Mouse (Mus musculus) G1E-ER4 (cell line): Measurements from ENCODE around the gene Prkd1. TPM values are rescaled to one million over a fixed set of nuclear protein-coding genes. Genes with fewer than 3 reads are reported as not detected.

Source experiments
- GATA1 ChIP-seq: IDR thresholded peaks from one replicate; pipeline ENCODE4 v1.8.0; 2012; ENCODE audit warnings: low read length, inconsistent platforms
- polyA plus RNA-seq: library from polyadenylated mRNA; stranded (reverse); fragments of >175 nt; gene quantifications from 2 replicates; pipeline ENCODE4 v1.2.3, GENCODE M21; 2012

Gene Prkd1
- polyA plus RNA-seq, 1 experiment, result not detected

DNA sequence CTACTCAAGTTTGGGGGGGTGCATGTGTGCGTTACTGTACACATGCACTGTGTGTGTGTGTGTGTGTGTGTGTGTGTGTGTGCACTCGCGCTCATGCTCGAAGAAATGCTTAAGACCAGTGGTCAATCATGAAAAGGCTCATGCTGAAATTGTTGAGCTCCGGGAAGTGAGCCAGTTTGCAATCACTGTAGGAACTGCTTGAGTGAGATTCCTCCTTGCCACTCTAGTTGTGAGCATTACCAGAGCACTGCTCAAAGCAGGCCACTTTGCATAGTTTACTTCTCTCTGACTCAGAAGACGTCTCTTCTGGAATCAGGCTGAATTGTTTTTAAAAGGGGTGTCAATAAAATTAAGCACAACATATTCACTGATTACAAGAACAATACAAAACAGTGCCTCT lies 54.4 kb downstream of the Prkd1 start:
- TF ChIP-seq GATA1, result no peak

DNA sequence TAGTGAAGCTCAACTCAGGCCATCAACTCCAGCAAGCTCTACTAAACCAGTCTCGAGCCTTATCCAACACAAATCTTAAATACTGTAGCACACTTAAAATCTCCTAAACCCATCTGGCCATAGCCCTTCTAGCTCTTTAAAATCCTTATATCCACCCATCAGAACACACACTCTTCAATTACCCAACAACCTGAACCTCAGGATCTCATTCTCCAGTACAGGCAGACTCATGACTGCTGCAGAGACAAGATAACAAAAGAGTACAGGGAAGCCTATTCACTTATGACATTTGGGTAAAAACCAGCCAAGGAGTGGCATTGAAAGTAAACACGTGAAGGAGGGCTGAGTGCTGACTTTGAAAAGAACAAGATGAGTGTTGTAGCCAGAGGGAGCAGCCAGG lies 55.4 kb downstream of the Prkd1 start:
- TF ChIP-seq GATA1, result no peak

DNA sequence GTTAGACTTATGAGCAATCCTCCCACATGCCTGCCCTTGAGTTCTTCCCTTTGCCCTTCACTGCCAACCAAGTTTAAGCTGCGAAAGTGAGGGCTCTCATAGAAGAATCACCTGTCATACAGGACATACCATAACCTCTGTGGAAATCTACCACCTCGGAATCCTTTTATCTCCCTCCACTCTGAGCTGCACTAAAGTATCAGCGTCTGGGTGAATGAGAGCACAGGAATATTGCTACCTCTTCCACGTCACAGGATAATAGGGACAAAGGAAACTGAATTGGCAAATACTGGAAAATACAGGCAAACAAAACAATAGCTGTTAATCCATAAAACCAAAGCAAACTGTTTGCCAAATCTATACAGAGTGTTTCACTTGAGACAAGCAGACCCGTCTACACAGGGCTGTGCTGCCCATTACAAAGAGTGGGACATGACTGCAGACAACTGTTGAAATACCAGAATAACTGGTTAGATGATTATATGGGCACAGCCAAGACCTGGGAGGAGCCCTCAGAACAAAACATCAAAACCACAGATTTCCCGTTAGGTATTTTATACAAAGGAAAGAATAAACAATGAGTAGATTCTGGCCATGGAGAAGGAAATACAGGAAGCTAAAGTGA lies 60.6 kb downstream of the Prkd1 start:
- TF ChIP-seq GATA1, result no peak

DNA sequence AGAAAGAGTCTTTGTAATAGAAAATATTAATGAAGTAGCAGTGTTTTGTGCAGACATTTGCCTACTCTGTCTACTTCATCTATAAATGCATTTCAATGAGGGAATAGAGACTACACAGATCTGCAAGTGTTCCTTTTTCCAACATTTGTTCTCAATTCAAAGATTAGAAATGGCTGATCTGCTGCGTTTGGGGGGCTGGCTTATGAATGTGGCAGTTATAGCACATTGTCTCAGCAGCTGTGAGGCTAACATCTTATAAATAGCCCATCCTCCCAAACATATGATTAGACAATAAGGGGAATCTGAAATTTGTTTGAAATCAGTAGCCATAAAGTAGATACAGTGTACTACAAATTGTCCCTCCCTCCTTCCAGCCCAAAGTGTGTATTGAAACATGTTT lies 83.7 kb downstream of the Prkd1 start:
- TF ChIP-seq GATA1, result no peak

DNA sequence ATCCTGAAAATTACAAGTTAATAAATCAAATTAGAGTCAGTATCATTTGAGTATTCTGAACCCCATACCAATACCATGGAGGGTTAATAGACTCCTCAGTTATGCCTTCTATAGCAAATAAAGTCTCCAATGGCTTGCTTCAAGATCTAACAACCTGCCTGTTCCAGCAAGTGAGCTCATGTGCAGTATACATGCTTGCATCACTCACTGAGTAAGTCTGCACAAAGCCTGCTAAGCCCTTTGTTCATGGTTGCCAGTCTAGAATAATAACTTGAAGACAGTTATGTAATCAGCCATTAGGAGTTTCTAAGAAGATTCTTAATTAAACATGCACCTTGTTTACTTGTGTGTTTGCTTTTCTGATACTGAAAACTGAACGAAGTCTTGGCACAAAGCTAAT lies 88.4 kb downstream of the Prkd1 start:
- no peak for TF ChIP-seq GATA1

DNA sequence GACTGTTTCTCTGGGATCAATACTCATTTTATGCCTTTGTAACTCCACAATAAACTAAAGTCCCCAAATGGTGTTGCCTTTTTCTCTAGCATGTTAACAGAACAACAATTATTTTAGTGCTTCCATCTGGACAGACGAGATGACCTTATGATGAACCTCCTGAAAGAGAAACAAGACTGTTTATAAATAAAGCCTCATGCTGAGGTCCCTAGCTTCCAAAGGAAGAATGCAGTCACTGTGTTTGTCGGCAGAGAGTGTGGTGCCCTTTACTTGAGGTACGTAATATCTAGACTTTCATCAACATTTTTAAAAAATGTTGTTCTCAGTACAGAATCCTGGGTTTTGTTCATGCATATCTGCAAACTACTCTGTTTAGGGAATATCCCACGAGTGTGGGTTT lies 90.7 kb downstream of the Prkd1 start:
- no peak for TF ChIP-seq GATA1

DNA sequence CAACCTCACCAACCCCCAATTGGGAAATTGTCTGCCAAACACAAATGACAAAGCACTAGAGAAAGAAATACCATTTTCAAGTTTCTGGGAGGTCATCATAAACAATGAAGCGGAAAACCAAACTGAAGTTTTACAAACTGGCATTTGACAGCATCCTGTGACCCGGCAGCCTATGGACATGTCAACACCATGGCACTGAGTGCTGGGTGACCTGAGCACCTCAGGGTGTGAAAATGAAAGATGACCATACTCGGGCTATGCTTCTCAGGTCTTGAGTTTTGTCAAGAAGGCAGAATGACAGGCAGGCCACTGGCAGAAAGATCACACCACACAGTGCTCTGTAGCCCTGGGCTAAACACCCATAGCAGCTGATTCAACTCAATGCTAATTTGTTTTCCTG lies 94.7 kb downstream of the Prkd1 start:
- no peak for TF ChIP-seq GATA1

DNA sequence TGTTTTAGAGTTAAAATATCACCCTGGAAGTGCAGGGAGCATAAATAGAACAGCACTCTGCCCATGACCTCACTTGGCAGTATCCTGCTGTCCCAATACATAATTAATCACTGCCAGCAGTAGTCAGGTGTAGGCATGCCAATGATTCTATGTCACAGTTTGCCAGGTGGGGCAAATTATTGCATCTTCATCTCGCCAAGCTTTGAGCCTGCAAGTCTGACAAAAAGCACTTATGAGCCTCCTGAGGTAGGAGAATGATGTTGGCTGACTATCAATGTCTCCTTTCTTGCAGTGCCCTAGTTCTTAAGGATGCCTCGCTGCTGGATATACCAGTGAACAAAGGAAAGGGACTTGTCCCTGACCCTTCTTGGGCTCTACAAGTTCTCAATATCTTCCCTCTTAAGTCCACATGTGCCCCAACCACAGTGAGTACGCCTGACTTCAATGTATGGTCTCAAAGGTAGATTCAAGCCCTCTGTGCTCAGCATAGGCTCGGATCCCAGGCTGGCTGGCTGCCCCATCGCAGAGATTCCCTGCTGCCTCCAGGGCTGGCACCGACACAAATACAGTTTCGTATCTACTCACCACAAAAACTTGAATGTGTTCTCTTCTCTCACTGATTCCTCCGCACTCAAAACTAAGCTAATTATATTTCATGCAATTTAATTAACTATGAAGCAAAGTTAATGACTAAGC lies 98.9 kb downstream of the Prkd1 start:
- no peak for TF ChIP-seq GATA1

DNA sequence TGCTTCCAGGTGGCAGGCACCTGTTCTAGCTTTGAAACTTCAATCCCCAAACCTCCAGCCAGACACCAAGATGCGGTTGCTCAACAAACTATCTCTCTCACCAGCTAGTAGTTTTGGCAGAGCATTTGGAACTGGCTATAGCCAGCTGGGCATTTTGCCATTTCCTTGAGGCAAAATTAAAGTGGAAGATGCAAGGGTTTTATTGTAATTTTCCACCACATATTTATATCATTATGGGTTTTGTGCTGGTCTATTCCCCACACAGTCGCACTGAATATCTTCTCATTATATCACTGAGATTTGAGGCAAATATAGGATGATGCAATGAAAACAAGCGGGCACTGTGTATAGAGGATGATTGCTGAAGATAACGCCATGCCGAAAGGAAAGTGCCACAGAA lies 102.5 kb downstream of the Prkd1 start:
- no peak for TF ChIP-seq GATA1

DNA sequence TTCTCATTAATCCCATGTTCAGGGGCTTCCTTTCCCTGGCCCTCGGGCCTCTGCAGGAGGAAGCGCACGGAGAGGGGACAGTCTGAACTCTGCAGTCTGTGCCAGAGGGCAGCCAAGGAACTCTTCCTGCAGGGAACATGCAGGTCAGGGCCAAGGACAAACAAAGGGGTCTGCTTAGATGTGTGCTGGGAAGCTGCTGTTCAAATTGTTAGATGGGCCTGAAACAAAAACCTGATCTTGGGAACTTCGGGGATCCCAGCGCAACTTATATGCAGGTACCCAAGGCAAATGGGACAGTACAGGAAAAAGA lies 103.3 kb downstream of the Prkd1 start:
- TF ChIP-seq GATA1, result no peak

DNA sequence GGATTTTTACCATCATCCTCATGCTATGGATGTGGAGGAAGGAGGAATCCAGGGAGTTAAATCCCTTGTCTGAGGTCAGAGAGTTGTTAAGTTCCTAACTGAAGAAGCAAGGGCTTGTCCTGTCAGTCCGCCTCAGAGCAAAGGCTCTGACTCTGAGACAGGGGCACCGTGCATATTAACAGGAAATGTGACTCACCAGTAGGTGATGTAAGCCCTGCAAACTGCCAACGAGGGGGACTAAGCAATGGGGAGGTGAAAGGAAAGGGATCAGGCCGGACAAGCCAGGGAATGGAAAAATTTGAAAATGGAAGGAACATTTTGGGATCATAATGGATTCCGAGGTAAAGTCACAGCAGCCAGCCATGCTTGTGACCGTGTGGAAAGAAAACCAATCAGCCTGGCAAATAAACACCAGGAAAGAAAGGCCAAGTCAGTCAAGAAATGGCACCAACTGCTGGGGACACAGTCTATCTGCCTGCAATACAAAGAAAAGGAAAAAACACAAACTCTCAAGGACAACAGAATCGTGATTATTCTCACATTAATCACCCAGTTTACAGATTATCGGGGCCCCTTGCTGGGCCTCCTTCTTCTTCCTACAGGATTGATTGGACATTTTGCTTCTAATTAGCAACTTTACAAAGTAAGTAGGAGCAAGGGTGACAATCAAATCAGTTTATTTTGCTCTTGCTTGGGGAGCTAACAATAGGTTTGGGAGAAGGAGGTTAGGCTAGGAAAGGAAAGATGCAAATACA lies 103.9 kb downstream of the Prkd1 start:
- no peak for TF ChIP-seq GATA1

DNA sequence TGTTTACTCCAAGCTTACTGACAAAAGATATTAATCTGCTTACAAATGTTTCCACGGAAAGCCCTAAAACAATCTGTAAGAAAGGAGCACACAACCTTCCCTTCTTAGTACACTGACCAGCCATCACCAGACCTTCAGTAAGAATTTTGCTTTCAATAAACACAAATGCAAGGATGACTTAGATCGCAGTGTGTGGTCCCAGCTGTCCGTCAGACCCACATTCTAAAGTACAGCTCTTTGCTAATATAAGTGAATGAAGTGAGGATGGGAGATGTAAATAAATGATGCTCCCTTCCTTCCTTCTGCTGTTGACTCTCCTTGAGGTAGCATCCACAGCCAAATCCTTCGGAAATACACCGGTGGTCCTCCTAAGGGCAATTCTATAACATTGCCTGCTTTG lies 108.1 kb downstream of the Prkd1 start:
- TF ChIP-seq GATA1, result no peak

DNA sequence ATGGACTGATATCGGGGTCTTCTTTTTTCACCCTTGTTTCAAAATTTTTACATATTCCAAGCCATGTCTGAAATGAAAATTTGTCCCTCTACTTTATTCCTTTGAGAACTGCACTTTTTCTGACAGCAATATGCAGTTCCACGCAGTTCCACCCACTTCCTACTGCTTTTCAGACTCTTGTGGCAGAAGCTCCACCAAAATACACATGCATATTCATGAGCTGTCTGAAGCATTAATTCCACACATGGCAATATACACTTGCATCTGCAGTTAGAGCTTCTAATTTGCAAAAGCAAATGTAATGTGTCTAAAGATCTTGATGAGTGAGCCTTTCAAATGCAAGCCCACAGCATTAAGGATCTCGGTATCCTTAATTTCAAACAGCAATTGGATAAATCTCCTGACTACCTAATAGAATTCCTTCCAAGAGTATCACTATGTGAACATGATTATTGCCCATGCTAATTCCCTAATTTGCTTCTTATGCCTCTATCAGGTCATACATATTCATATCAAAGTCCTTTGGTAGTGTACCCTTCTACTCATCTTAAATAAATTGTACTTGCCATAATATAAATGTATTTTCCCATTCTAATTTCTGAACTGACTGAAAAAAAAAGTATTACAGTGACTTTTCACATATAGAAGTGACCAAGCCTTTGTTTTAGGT lies 110.5 kb downstream of the Prkd1 start:
- no peak for TF ChIP-seq GATA1

DNA sequence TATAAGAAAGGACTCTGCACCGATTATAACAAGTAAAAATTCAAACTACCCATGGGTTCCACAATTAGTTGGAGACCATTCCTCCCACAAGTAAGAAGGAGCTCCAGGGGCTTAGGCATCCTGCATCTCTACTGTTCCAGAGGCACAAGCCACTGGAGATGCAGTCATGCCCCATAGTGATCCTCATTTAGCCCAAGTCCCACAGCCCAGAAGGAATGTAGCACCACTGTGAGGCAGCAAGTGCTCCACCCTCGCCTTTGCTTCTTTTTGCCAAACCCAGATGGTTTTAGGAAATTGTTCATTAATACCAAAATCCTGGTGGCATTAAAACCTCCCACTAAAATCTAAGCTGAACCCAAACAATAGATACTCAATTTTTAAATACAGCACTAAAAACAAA lies 111.1 kb downstream of the Prkd1 start:
- no peak for TF ChIP-seq GATA1

DNA sequence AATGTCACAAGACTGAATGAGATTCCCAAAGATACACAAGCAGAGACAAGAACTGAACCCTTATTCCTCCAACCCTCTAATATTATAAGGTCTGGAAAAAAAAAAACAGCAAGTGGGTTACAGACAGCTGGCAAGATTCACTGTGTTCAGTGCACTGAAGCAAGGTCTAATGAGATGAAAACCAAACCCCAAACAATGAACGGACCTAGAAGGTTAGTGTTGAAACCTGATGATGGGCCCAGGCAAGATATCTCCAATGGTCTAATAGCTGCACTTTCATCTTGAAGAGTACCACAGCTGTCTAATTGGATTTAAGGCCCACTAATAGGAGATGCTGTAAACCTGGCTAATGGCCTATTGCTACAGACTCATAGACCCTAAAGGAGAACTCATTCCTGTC lies 111.9 kb downstream of the Prkd1 start:
- no peak for TF ChIP-seq GATA1

DNA sequence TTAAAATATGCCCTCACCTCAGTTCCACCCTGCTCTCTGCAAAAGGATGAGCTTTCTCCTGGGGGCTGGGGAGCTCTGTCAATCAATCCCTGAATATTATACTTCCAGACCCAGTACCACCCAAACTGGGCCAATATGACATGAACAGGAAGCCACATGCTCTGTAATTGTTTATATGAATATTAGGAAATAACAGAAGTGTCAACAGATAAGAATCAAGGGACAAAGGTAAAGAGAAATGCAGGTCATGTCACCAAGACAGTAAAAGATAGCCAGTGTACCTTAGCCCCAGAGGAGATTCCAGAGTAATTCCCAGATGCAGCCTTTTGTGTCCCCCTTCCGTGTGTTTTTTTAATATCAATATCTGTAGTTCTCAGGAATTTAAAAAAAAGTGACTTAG lies 120.3 kb downstream of the Prkd1 start:
- TF ChIP-seq GATA1, result no peak
